Mouse (Mus musculus): ENCODE data around the gene Ankrd13b. TPM values are rescaled to one million over a fixed set of nuclear protein-coding genes. Genes with fewer than 3 reads are reported as not detected.

Gene Ankrd13b
- polyA plus RNA-seq, 1 experiment from 2014 or later, result 16.7 TPM

GRCm38 (mm10) chr11:77483510-77484255 is 5.8 kb downstream of the Ankrd13b start:
- no peaks in the 10 kb centered on the region for H3K27me3 ChIP-seq (ENCODE audit: insufficient read depth, poor library complexity, severe bottlenecking)
- 0 out of 2 replicates have a peak, but pooled peaks cover 5% of the 10 kb centered on the region for H3K36me3 ChIP-seq
- no peak overlapping the region for H3K27ac ChIP-seq
- DNase-seq (ENCODE audit: low spot score), result no peak
- H3K9me3 ChIP-seq, result no peaks in the 10 kb centered on the region
- H3K4me3 ChIP-seq, result no peak overlapping the region
- 74% methylated on average over 11 of the region's 11 CpGs for WGBS
- peaks cover 52% of the 10 kb centered on the region for H3K4me1 ChIP-seq (replicated peaks)

- WGBS, result 72% methylated on average over 3 of the region's 3 CpGs
- H3K4me1 ChIP-seq (replicated peaks), result peaks cover 46% of the 10 kb centered on the region
- no peaks in the 10 kb centered on the region for H3K27me3 ChIP-seq (ENCODE audit: insufficient read depth, poor library complexity, severe bottlenecking)
- H3K4me3 ChIP-seq, result no peak overlapping the region
- 0 out of 2 replicates have a peak overlapping the region, but pooled peaks have one; percentile 25 for H3K27ac ChIP-seq
- H3K36me3 ChIP-seq, result 0 out of 2 replicates have a peak, but pooled peaks cover 5% of the 10 kb centered on the region
- H3K9me3 ChIP-seq, result no peaks in the 10 kb centered on the region
- DNase-seq (ENCODE audit: low spot score), result no peak
Measured at GRCm38 (mm10) chr11:77483043-77483442, 6.4 kb downstream of the Ankrd13b start.

- H3K27ac ChIP-seq, result no peak overlapping the region
- no peak for DNase-seq (ENCODE audit: low spot score)
Measured at GRCm38 (mm10) chr11:77476895-77477294, 12.6 kb downstream of the Ankrd13b start.

GRCm38 (mm10) chr11:77476216-77476615 is 13.3 kb downstream of the Ankrd13b start:
- Histone ChIP-seq H3K4me3 (no peak overlapping the region), H3K36me3 (peaks cover 57% of the 10 kb centered on the region), H3K9me3 (no peaks in the 10 kb centered on the region), H3K27me3 (ENCODE audit: insufficient read depth, poor library complexity, severe bottlenecking) (no peaks in the 10 kb centered on the region), H3K27ac (no peak overlapping the region), H3K4me1 (replicated peaks) (no peaks in the 10 kb centered on the region)
- 92% methylated on average over 14 of the region's 14 CpGs for WGBS
- DNase-seq (ENCODE audit: low spot score), result no peak

More at GRCm38 (mm10) chr11:77476895-77477294, 12.6 kb downstream of the Ankrd13b start:
- no peak overlapping the region for H3K4me3 ChIP-seq
- H3K4me1 ChIP-seq (replicated peaks), result 0 out of 2 replicates have a peak, but pooled peaks cover under 1% of the 10 kb centered on the region
- 91% methylated on average over 6 of the region's 6 CpGs for WGBS
- H3K9me3 ChIP-seq, result no peaks in the 10 kb centered on the region
- peaks cover 55% of the 10 kb centered on the region for H3K36me3 ChIP-seq
- no peaks in the 10 kb centered on the region for H3K27me3 ChIP-seq (ENCODE audit: insufficient read depth, poor library complexity, severe bottlenecking)

GRCm38 (mm10) chr11:77472775-77473174 is 16.7 kb downstream of the Ankrd13b start:
- Histone ChIP-seq H3K4me3 (no peak overlapping the region), H3K36me3 (peaks cover 68% of the 10 kb centered on the region), H3K9me3 (no peaks in the 10 kb centered on the region), H3K27me3 (ENCODE audit: insufficient read depth, poor library complexity, severe bottlenecking) (peaks cover 20% of the 10 kb centered on the region), H3K4me1 (replicated peaks) (peaks cover 4% of the 10 kb centered on the region), H3K27ac (no peak overlapping the region)
- no peak for DNase-seq (ENCODE audit: low spot score)
- WGBS, result 93% methylated on average over 16 of the region's 16 CpGs

- 72% methylated on average over 29 of the region's 29 CpGs for WGBS
- H3K27me3 ChIP-seq (ENCODE audit: insufficient read depth, poor library complexity, severe bottlenecking), result peaks cover 33% of the 10 kb centered on the region
- 0 out of 2 replicates have a peak overlapping the region, but pooled peaks have one; percentile 10 for H3K27ac ChIP-seq
- DNase-seq (ENCODE audit: low spot score), result no peak
- no peak overlapping the region for H3K4me3 ChIP-seq
- H3K9me3 ChIP-seq, result no peaks in the 10 kb centered on the region
- H3K4me1 ChIP-seq (replicated peaks), result peaks cover 15% of the 10 kb centered on the region
- peaks cover 58% of the 10 kb centered on the region for H3K36me3 ChIP-seq
Measured at GRCm38 (mm10) chr11:77471407-77471806, 18.1 kb downstream of the Ankrd13b start.

- peaks cover 25% of the 10 kb centered on the region for H3K4me1 ChIP-seq (replicated peaks)
- no peak overlapping the region for H3K4me3 ChIP-seq
- DNase-seq (ENCODE audit: low spot score), result no peak
- no peak overlapping the region for H3K27ac ChIP-seq
- H3K27me3 ChIP-seq (ENCODE audit: insufficient read depth, poor library complexity, severe bottlenecking), result peaks cover 63% of the 10 kb centered on the region
- H3K9me3 ChIP-seq, result no peaks in the 10 kb centered on the region
- peaks cover 33% of the 10 kb centered on the region for H3K36me3 ChIP-seq
- WGBS, result 88% methylated on average over 9 of the region's 9 CpGs
Measured at GRCm38 (mm10) chr11:77468397-77468796, 21.1 kb downstream of the Ankrd13b start.

- Histone ChIP-seq H3K27me3 (ENCODE audit: insufficient read depth, poor library complexity, severe bottlenecking) (peaks cover 70% of the 10 kb centered on the region), H3K9me3 (no peaks in the 10 kb centered on the region), H3K36me3 (peaks cover 27% of the 10 kb centered on the region), H3K4me3 (peak overlapping the region; percentile 33), H3K4me1 (replicated peaks) (peaks cover 28% of the 10 kb centered on the region), H3K27ac (no peak overlapping the region)
- WGBS, result 15% methylated on average over 20 of the region's 20 CpGs
- DNase-seq (ENCODE audit: low spot score), result peak; percentile 70
Measured at GRCm38 (mm10) chr11:77467784-77468183, 21.7 kb downstream of the Ankrd13b start.

- peak; percentile 68 for DNase-seq (ENCODE audit: low spot score)
- H3K27me3 ChIP-seq (ENCODE audit: insufficient read depth, poor library complexity, severe bottlenecking), result peaks cover 76% of the 10 kb centered on the region
- H3K27ac ChIP-seq, result 0 out of 2 replicates have a peak overlapping the region, but pooled peaks have one; percentile 31
- H3K4me1 ChIP-seq (replicated peaks), result peaks cover 34% of the 10 kb centered on the region
- peaks cover 21% of the 10 kb centered on the region for H3K36me3 ChIP-seq
- 3% methylated on average over 25 of the region's 25 CpGs for WGBS
- peak overlapping the region; percentile 33 for H3K4me3 ChIP-seq
- no peaks in the 10 kb centered on the region for H3K9me3 ChIP-seq
Measured at GRCm38 (mm10) chr11:77467157-77467556, 22.3 kb downstream of the Ankrd13b start.

GRCm38 (mm10) chr11:77466544-77466943 is 22.9 kb downstream of the Ankrd13b start:
- 0 out of 2 replicates have a peak overlapping the region, but pooled peaks have one; percentile 33 for H3K4me3 ChIP-seq
- WGBS, result 39% methylated on average over 9 of the region's 9 CpGs

GRCm38 (mm10) chr11:77465111-77465510 is 24.4 kb downstream of the Ankrd13b start:
- Histone ChIP-seq H3K9me3 (no peaks in the 10 kb centered on the region), H3K27ac (no peak overlapping the region), H3K4me3 (no peak overlapping the region), H3K4me1 (replicated peaks) (peaks cover 40% of the 10 kb centered on the region), H3K27me3 (ENCODE audit: insufficient read depth, poor library complexity, severe bottlenecking) (peaks cover 96% of the 10 kb centered on the region), H3K36me3 (peaks cover under 1% of the 10 kb centered on the region; the same call in 1 of the 2 replicates)
- no peak for DNase-seq (ENCODE audit: low spot score)
- WGBS, result 49% methylated on average over 3 of the region's 3 CpGs

More at GRCm38 (mm10) chr11:77466544-77466943, 22.9 kb downstream of the Ankrd13b start:
- peaks cover 15% of the 10 kb centered on the region for H3K36me3 ChIP-seq
- H3K4me1 ChIP-seq (replicated peaks), result peaks cover 40% of the 10 kb centered on the region
- no peak for DNase-seq (ENCODE audit: low spot score)
- no peak overlapping the region for H3K27ac ChIP-seq
- peaks cover 82% of the 10 kb centered on the region for H3K27me3 ChIP-seq (ENCODE audit: insufficient read depth, poor library complexity, severe bottlenecking)
- no peaks in the 10 kb centered on the region for H3K9me3 ChIP-seq

- 62% methylated on average over 4 of the region's 4 CpGs for WGBS
Measured at GRCm38 (mm10) chr11:77464684-77465083, 24.8 kb downstream of the Ankrd13b start.

GRCm38 (mm10) chr11:77463786-77464185 is 25.7 kb downstream of the Ankrd13b start:
- no peak overlapping the region for H3K4me3 ChIP-seq
- no peak for DNase-seq (ENCODE audit: low spot score)
- no peak overlapping the region for H3K27ac ChIP-seq
- H3K4me1 ChIP-seq (replicated peaks), result peaks cover 40% of the 10 kb centered on the region
- no peaks in the 10 kb centered on the region for H3K36me3 ChIP-seq
- 75% methylated on average over 10 of the region's 10 CpGs for WGBS
- no peaks in the 10 kb centered on the region for H3K9me3 ChIP-seq
- H3K27me3 ChIP-seq (ENCODE audit: insufficient read depth, poor library complexity, severe bottlenecking), result peaks cover 96% of the 10 kb centered on the region

More at GRCm38 (mm10) chr11:77464684-77465083, 24.8 kb downstream of the Ankrd13b start:
- DNase-seq (ENCODE audit: low spot score), result no peak
- Histone ChIP-seq H3K36me3 (no peaks in the 10 kb centered on the region; the same call in 1 of the 2 replicates), H3K4me1 (replicated peaks) (peaks cover 40% of the 10 kb centered on the region), H3K27ac (no peak overlapping the region), H3K27me3 (ENCODE audit: insufficient read depth, poor library complexity, severe bottlenecking) (peaks cover 100% of the 10 kb centered on the region), H3K4me3 (no peak overlapping the region), H3K9me3 (no peaks in the 10 kb centered on the region)

All from hindbrain, embryonic 10.5 days (tissue).